Mouse (Mus musculus): Measurements from ENCODE around the gene Tubg2.

DNA sequence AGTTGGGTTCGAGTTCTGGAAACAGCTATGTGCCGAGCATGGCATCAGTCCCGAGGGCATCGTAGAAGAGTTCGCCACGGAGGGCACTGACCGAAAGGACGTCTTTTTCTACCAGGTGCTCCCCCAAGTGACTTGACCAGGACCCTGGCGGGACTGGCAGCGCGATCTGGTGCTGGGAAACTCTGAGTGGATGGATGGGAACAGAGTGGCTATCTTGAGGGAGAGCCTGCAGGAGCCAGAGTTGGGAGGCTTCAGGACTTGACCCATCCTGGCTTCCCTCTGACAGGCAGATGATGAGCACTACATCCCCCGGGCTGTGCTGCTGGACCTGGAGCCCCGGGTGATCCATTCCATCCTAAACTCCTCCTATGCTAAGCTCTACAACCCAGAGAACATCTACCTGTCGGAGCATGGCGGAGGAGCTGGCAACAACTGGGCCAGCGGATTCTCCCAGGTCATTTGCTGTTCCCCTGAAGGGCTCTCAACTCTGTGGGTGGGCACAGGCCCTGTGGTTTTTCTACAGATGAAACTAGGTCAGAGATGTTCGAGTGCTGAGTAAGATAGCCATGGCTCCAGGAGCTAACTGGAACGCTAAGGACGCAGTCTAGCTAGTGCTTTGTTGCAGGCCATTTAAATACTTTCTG is 35.0 kb upstream of the Tubg2 start:
- TF ChIP-seq NELFE (IDR thresholded peaks at IDR 0.05; ENCODE audit: low read depth, low read length) (no peak), ETS1 (conservative IDR thresholded peaks at IDR 0.05; ENCODE audit: low read depth, low read length) (no peak), POLR2AphosphoS2 (IDR thresholded peaks at IDR 0.05; ENCODE audit: low read depth, low read length) (no peak), MAFK (IDR thresholded peaks at IDR 0.05; ENCODE audit: insufficient replicate concordance, low read length) (no peak), MAX (IDR thresholded peaks at IDR 0.05; ENCODE audit: low read length) (no peak), JUND (conservative IDR thresholded peaks at IDR 0.05; ENCODE audit: low read depth, low read length) (no peak), POLR2A (IDR thresholded peaks at IDR 0.05; ENCODE audit: low read depth, low read length) (no peak), CTCF (conservative IDR thresholded peaks at IDR 0.05 in 1 of 2, IDR thresholded peaks at IDR 0.05 in 1 of 2; ENCODE audit: low read depth in 2 of 2, low read length in 2 of 2) (no peak), MYC (IDR thresholded peaks at IDR 0.05; ENCODE audit: low read depth, low read length) (no peak), ZMIZ1 (IDR thresholded peaks at IDR 0.05; ENCODE audit: low read depth, low read length) (no peak), ZC3H11A (IDR thresholded peaks at IDR 0.05; ENCODE audit: low read depth, low read length) (no peak), SIN3A (IDR thresholded peaks at IDR 0.05; ENCODE audit: low read length) (no peak), EP300 (IDR thresholded peaks at IDR 0.05; ENCODE audit: low read length) (no peak), ZKSCAN1 (IDR thresholded peaks at IDR 0.05; ENCODE audit: borderline replicate concordance, low read depth, low read length) (no peak)

All from CH12.LX (cell line).